Mouse (Mus musculus) gastrocnemius, postnatal 4 days (tissue): ENCODE data around the gene Pde11a. TPM values are rescaled to one million over a fixed set of nuclear protein-coding genes. Genes with fewer than 3 reads are reported as not detected.
A peak's percentile ranks its signal among the peaks of the same experiment; 100 is the strongest.

Source experiments
- DNase-seq, 2 experiments: peaks; one replicate each; pipeline ENCODE4 v3.0.0; 2021 to 2022; ENCODE audit warnings: low spot score in 2 of 2, mixed read lengths in 2 of 2
- total RNA-seq, 2 experiments: library from RNA; stranded (reverse); gene quantifications; 2 replicates each; pipeline ENCODE4 v1.2.3; 2021

The Pde11a gene
- total RNA-seq, 2 experiments from 2014 or later, result 0.13 to 0.15 TPM

GRCm38 (mm10) chr2:76215219-76215618, 123.4 kb downstream of the Pde11a start:
- DNase-seq, result no peak

- no peak for DNase-seq
These were observed 153.4 kb downstream of the Pde11a start for GRCm38 (mm10) chr2:76185126-76185525.

DNA sequence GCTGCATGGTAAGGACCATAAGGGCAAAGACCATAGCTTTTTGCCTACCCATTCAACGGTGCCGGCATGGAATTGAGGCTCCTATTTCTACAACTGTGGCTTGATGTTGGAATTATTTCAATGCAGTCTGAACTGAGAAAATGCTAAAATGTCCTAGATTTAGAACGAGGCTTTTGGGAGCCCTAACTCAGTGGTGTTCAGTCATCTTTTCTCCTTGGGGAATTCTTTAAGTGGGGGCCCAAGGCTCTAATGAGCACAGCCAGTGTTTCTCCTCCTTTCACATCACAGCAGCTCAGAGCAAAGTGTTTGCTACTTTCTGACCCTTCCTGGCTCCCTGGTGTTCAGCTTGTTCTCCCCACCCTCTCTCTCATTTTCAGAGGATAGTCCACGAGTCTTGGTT, 175.8 kb downstream of the Pde11a start:
- DNase-seq, result no peak

GRCm38 (mm10) chr2:76158973-76159372, 179.6 kb downstream of the Pde11a start:
- no peak for DNase-seq

DNA sequence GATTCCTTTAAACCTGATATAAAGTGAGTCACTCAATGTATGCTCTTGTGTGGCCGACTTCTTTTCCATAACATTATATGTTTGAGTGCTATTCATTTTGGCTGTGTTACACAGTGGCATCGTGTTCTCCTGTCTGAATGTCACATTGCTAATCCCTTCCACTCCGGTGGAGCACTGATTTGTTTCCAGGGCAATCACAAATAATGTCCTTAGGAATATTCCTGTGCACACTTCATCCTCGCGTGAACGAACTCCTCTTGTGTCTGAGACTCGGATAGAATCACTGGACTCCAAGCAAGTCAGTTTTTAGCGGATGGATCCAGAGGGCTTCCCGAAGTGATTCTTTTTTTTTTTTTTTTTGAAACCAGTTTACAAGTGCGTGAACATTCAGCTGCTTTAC, 197.4 kb downstream of the Pde11a start:
- DNase-seq, result no peak

GRCm38 (mm10) chr2:76132983-76133382, 205.6 kb downstream of the Pde11a start:
- DNase-seq, result no peak

- DNase-seq, result no peak
These were observed 208.5 kb downstream of the Pde11a start for GRCm38 (mm10) chr2:76129933-76130627.

DNA sequence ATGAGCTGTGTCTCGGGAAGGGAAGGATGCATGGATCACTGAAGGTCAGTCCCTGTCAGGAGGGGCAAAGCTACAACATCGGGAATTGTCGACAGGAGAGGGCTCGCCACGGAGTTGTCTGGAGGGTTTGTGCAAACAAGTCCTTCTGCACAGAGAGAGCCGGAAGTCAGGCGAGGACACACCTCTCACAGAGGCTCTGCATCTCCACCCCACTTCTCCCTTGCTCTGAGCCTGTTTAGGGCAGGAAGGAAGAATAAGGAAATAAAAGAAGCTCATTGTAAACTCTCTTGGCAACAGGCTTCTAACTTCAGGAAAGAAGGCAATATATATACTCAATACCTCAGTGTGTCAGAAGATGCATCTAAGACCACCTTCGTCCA, 209.5 kb downstream of the Pde11a start:
- DNase-seq, result no peak

DNA sequence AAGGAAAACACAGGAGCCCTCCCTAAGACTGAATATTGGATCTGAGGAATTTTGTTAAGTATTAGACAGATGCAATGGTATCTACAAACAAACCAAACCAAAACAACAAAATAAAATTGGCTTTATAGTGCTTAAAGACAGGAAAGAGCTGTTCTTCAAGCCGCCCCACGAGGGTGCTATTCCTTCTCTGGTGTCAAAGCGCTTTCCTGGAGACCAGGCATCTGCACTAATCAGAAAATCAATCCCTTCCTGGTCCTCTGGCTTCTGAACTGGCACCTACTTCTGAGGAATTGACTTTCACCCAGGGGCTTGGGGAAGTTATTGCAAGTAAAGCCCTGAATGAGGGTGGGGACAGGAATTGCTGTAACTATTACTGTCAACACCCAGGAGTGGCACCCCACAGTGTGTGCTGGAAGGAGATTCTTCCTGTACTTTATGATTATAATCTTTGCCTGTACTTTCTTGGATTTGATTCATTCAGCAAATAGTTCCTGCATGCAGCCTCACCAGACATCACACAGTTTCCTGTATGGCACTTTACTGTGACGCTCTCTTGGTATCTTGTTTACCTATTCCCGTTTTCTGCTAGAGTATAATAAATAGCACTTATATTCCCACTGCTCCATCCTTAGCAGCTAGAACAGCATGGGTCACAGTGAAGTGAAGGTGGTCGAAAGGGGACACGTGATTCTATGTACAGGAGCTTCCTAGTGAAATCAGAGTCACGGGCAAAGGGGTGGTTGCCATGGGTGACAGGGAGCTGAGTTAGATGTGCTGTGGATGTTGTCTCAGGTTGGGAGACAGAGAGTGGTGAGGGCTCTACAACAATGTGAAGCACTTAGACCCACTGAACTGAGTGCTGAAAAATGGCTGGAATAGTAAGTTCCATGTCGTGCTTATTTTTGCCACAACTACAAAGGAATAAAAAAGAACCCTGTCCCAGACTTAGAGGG, 210.2 kb downstream of the Pde11a start:
- no peak for DNase-seq

DNA sequence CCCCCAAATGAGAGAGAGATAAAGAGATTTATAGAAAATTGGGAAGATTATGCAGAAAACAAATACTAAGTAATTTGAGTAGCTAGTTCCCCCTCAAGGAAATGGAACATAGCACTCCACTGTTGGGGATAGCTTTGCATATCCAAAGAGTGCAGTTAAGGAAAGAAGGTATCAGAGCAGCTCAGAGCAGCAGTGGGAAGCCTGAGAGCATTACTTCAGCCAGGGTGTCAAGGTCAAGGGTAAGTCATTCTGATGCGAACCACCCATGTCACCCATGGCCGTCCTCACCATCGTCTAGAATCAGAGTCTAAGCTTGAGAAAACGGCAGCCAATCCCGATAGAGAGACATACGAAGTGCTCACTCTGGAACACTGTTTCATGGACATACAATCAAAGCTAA, 211.9 kb downstream of the Pde11a start:
- DNase-seq, result no peak

- DNase-seq, result no peak
These were observed 213.8 kb downstream of the Pde11a start for GRCm38 (mm10) chr2:76124821-76125220.

- DNase-seq, result no peak
These were observed 216.4 kb downstream of the Pde11a start for GRCm38 (mm10) chr2:76122167-76122566.

DNA sequence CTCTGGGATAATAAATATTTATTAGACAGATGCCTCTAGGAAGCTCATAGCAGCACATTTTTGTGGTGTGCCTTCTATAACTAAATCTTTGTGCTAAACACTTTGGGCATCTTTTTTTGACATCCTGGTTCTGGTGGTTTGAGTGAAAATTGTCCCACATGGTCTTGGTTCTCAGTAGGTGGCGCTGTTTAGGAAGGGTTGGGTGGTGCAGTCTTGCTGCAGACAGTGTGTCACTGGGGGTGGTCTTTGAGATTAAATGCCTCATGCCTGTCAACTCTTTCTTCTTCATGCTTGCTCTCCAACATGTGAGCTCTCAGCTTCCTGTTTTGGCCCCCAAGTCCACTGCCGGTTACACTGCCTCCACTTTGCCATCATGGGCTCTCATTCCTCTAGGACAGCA, 218.7 kb downstream of the Pde11a start:
- DNase-seq, result no peak

GRCm38 (mm10) chr2:76118491-76118890, 220.1 kb downstream of the Pde11a start:
- DNase-seq, result no peak

DNA sequence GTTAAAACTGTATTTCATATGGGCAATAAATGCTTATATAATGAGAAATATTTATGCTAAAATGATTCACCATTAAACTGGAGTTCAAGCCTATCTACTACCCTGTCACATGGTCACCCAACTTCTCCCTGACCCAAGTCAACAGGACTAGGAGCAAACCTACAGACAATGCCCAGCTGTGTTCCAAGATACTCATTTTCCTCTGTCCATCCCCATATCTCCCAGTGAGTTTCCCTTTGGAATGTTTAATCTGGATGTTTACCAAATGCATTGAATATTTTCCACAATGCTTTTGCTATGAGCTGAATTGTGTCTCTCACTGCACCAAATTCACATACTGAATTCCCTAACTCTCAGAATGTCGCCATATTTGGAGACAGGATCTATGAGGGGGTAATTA, 221.4 kb downstream of the Pde11a start:
- no peak for DNase-seq

DNA sequence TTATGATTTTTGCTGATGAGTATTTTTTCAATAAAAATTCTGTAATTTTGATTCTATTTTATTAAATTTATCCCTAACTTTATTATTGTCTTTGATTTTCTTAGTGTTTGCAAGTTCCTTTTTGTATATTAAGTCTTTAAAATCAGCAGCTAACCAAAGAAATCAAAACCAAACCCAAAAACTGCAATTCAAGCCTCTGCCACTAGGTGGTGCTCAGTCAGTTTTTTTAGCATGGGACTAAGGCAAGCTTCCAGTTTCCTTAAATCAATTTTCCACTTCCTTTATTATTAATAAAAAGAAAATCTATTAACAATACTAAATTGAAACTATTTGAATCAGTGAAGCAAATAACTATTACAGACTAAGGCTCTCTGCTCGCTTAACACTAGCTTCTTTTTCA, 222.9 kb downstream of the Pde11a start:
- DNase-seq, result peak in 1 of 2 experiments; percentile 34

- DNase-seq, result peak in 1 of 2 experiments; percentile 30
These were observed 223.8 kb downstream of the Pde11a start for GRCm38 (mm10) chr2:76114734-76115133.

DNA sequence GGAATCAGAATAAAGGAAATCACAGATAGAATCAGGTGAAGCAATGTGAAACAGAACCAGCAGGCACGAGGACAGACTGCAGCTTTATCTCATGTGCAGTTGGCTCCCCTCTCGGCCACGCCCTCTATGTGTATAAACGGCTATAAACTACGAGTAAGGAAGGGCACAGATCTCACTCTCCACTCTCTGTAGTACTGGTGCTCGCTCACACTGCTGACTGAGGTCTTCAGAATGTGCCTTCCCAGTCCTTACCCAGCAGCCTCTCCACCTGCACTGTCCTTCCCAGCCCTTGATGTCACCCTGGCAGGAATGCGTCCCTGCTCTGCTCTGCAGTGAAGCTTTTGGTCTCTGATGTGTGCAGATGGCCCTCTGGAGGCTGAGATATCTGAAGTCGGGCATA, 228.9 kb downstream of the Pde11a start:
- no peak for DNase-seq

- no peak for DNase-seq
These were observed 236.5 kb downstream of the Pde11a start for GRCm38 (mm10) chr2:76101889-76102602.

DNA sequence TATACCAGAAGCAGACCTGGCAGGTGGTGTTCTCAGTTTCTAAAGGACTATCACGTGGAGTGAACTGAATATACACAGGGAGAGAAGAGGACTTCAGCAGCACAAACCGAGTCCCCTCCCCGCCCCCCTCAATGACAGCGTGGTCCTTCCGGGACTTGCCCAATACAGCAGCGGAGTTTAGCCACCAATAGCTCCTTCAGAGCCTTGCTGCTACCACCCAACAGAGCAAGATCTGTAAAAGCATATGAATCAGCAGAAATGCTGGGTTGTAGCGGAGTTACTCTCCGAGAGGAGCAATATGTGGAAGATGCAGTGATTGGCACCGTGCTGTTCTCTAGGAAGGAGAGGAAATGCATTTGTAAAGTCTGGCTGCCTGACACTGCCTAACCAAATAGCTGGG, 238.0 kb downstream of the Pde11a start:
- DNase-seq, result no peak

DNA sequence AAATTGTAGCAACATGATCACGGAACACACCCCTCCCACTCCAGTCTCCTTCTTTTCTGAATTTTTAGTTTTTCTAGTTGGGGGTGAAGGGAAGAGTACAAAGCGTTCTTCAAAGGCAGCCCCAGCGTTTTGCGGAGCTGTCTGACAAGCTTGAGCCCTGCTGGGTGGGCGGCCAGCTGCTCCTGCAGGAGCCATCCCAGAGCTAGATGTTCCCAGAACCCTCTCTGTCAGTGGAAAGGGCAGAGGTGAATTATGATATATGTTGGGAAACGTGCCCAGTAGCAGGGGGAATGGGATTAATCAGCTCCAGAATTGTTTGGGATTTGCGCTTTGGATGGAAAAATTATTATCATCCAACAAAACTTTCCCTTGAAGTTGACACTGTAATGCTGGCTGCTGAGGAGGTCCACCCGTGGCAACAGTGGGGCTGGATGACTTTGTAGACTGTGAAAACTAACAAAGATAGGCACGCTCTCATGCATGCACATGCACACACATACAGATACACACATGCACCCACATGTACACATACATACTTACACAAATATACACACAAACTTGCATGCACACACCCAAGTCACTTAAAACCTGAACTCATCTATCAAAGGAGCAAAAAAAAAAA, 238.7 kb downstream of the Pde11a start:
- DNase-seq, result no peak
